Mouse (Mus musculus): ENCODE measurements around the gene Socs5.

The Socs5 gene

DNA sequence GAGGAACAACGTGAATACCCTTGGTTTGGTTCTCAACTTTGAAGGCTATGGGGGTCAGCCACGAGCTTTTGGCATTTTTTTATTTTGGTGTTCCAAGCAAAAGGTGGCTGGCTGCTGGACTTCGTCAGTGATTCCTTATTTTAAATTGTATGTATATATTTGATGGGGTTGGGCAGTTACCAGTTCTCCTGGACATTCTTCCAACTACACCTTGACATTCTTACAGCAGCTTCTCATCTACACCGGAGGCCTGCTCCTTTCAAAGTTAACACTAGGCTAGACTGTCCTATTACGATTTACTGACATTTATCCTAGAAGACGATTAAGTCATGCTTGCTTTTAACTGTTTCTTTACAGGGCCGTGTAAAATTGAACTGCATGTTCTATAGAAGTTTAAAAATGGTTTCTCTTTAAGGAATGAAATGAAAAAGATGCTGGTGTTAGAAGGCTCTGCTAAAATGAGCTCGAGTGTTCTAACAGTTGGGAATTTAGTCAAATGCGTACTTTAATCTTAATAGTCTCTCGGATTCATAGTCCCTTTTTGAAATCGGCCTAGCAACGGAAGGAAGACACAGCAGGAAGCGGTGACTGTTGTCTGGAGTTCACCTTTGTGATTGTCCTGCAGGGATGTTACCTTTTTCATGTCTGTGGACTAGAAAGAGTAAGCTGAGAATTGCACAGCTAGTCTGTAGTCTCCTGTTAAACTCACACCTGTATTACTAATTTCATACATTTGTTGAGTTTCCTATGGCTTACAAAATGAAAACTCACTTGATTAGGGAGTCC is 1.2 kb downstream of the Socs5 start:
- no peak for DNase-seq (ENCODE audit: low spot score in 2 of 2)

DNA sequence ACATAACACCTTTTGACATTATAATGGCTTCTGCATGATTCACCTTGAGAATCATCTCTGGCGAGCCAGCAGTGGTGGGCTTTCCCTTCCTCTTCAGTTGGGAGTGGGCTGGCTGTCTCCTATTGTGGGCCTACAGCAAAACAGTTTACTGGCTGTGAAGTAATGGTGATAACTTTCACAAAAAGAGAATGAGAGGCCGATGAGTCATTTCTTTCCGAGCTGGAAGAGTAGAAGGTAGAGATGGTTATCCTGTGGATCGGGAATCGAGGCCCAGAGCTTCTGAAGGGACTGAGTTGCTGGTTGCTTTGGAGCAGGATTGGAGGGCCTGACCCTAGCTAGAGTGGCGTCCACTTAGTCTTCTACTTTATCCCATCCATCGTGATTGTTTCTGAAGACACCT is 2.0 kb downstream of the Socs5 start:
- DNase-seq (ENCODE audit: low spot score in 2 of 2) = no peak

DNA sequence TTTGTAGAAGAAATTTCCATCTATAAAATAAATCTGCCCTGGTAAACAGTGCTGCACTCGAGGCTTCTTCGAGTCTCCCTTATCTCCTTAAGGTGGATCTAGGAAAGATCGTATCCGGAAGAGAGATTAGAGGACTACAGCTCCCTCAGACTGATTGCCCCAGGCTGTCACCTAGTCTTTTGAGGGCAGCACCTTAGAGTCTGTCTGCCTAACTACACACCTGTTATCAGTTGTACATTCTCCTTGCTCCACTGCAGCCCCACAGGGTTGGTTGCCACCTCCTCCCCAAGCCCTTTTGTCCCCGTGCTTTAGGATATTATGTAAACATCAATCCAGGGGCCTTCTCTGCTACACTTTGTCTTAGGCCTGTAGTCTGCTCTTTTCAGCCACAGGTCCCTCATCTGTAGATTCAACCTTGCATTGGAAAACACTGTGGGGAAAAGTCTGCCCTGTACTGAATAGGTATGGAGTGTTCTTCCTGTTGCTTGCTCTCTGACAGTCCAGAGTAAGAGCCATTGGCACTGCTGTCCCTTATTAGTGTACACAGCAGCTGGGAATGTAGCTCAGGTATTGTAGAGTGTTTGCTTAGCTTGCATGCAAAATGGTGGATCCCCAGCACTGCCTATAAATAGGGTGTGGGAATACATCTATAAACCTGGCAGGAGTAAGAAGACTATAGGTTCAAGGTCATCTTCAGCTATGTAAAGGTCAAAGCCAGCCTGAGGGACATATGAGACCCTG is 5.5 kb downstream of the Socs5 start:
- DNase-seq (ENCODE audit: low spot score in 2 of 2) = no peak

DNA sequence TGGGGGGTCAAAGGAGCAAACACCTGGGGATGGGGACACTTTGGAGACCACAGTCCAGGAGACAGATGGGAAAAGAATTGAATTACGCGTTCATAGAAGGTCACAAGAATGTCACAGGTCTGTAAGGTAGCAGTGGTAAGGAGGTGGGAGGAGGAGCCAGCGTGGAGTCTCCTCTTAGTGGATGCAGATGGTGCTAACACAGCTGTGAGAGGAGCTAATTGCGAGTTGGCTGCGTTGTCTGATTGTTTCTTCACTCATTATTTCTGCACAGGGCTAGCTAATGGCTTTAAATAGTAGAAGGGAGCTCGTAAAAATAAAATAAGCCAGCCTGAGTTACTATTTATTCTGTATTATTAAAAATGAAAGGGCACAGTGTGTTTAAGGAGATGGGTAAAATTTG is 8.1 kb downstream of the Socs5 start:
- DNase-seq (ENCODE audit: low spot score in 2 of 2) = no peak

DNA sequence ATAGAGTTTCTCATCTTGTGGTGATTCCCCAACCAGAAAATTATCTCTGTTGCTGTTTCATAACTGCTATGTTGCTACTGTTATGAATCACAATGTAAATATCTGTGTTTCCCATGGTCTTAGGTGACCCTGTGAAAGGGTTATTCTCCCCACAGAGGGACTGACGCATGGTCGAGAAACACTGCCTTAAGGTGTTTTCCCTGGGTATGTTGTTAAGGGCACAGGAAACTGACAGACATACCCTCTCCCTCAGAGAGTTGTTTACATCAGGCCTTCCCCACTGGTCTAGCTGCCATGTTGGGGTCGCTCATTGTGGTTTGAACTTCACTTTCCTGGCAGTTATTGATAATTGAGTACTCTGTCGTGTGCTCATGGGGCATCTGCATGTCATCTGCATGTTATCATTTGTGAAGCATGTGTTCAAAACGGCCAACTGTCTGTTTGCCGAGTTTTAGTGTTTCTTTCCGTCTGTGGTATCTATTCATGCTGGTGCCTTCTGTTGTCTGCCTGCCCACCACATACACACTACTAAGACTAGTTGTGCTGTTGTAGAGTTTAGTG is 11.6 kb downstream of the Socs5 start:
- no peak for DNase-seq (ENCODE audit: low spot score in 2 of 2)

DNA sequence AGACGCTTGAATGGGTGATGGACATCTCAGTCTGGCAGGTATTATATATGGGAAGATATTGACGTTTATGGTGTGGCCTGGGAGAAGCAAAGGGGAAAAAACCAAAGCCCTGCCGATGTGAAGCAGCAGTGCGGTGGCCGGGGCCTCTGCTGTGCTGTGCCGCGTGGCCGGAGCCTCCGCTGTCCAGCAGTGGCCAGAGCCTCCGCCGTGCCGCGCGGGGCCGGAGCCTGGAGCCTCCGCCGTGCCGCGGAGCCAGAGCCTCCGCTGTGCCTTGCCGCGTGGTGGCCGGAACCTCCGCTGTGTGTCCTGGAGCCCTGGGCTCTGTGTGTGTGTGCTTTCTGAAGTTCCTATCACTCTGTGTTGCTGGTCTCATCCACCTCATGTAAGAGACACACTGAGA is 17.9 kb downstream of the Socs5 start:
- no peak for DNase-seq (ENCODE audit: low spot score in 2 of 2)

DNA sequence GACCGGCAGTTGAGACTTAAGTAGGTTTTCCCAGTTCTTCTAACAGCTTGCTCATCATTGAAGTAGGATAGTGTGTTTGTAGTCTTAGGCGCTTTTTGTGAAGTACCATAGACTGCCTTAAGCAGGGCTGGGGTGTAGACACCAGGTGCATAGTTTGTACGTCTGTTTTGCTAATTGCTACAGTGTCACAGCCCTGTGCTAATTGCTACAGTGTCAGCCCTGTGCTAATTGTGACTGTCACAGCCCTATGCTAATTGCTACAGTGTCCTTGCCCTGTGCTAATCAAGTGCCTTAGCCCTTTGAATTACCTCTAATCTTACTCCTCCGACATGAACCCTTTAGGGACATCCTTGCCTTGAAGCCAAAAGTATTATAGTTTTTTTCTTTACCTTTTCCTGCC is 24.8 kb downstream of the Socs5 start:
- DNase-seq (ENCODE audit: low spot score in 2 of 2) = no peak

DNA sequence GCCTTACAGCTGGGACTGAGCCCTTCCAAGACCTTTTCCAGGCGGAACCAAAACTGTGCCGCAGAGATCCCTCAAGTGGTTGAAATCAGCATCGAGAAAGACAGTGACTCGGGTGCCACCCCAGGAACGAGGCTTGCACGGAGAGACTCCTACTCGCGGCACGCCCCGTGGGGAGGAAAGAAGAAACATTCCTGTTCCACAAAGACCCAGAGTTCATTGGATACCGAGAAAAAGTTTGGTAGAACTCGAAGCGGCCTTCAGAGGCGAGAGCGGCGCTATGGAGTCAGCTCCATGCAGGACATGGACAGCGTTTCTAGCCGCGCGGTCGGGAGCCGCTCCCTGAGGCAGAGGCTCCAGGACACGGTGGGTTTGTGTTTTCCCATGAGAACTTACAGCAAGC is 26.3 kb downstream of the Socs5 start:
- no peak for DNase-seq (ENCODE audit: low spot score in 2 of 2)

DNA sequence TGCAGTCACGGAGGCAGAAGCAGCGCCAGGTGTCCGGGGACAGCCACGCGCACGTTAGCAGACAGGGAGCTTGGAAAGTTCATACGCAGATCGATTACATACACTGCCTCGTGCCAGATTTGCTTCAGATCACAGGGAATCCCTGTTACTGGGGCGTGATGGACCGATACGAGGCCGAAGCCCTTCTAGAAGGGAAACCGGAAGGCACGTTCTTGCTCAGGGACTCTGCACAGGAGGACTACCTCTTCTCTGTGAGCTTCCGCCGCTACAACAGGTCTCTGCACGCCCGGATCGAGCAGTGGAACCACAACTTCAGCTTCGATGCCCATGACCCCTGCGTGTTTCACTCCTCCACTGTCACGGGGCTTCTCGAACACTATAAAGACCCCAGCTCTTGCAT is 27.2 kb downstream of the Socs5 start:
- DNase-seq (ENCODE audit: low spot score in 2 of 2) = no peak

DNA sequence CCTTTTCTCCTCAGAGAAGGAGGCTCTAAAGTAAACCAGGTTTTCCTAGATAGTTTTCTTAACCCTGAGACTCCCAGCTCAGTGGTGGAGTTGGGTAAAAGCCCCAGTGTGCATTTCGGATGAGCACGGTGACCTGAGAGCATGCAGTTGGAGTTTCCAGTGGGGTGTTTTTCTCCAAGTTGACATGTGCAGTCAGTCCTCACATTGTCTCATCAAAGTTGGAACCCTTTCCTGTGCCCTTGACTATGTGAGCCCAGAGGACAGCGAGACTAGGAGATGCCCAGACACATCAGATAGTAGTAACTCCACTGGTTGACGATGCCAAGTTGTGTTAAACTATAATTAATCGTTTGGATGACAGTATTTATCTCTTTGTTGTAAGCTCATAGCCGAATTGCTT is 28.3 kb downstream of the Socs5 start:
- no peak for DNase-seq (ENCODE audit: low spot score in 2 of 2)

DNA sequence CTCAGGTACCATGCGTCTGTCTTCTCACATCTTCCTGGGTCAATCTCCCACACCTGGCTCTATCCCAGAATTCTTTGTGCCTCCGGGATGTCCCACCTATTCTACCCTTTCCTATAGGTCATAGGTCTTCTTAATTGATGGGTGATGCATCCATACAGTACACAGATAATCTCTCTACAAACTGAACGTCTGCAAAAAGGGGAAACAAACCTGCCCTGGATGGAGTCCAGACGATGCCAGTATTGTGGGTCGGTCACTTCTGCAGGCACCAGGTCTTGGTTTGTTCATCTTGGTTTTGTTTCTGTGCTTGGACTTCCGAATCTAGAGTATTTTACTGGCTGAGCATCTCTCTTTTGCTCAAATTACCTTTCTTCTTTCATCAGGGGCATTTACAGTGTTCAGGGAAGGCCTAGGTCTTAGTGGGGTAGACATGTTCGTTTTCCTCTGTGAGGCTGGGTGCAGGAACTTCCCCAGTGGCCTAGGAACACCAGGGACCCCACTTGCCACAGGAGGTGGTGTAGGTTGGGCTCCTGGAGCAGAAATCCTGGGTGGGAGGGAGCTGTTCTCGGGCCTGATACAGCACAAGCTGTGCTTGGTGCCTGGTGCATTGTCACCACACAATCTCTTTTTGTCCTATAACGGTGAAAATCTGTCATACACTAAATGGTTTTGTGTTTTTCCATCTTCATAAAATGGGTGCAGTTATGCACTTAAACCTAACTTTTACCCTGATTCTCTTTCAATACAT is 33.9 kb downstream of the Socs5 start:
- no peak for DNase-seq (ENCODE audit: low spot score in 2 of 2)

DNA sequence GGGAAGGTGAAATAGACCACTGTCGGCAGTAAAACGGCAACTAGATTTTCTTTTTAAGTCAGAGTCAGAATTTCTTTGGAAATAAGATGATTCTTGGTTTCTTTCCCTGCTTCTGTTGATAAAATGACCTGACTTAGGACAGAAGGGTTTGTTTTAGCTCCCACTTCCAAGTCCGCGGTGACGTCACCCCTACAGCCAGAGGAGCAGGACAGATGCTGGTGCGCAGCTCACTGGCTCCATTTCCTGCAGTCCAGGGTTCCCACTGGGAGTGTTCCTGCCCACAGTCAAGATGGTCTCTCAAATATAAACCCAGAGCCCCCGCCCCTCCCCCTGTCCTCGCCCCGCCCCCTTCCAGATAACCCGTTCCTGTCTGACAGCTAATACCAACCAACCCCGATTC is 34.8 kb downstream of the Socs5 start:
- DNase-seq (ENCODE audit: low spot score in 2 of 2) = no peak

DNA sequence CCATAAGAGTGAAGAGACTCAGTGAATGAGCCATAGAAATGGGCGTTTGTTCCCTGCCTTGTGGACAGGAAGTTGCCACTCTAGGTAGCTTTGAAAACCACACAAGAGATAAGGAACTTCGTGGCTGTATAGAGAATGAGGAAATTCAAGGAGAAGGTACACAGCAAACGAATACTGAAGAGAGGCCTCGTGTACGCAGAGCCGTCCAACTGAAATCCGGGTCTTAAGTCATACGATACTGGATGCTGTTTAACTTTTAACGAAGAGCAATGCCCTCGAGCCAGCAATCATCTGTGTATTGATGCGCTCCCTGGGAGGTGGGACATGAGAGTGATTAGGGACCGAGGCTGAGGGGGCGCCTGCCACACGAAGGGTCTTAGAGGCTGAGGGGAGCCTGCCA is 35.7 kb downstream of the Socs5 start:
- DNase-seq (ENCODE audit: low spot score in 2 of 2) = no peak

DNA sequence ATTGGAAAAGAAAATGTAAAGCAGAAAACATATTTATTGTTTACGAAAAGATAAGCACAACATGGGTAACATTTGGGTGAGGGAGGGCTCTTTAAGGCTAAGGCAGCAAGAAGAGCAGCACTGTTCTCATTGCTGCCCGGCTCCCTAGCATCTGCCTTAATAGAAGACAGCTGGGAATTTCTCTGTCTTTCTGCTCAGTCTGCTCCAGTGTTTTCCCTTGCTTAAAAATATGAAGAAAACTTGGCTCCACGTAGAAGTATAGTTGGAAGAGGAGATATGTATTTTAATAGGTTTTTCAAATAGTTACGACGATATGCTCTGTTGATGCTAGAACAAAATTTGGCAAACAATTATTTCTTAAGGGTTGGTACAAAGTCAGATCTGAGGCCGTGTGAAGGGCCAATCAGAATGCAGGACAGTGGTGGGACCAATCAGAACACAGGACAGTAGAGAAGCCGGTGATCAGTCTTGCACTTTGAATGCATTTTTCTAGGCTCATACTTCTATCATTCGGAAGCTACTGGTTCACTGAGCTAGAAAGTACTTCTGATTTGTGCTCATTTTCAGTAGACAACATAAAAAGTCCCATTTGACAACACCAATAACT is 39.0 kb downstream of the Socs5 start:
- DNase-seq (ENCODE audit: low spot score in 2 of 2) = no peak

DNA sequence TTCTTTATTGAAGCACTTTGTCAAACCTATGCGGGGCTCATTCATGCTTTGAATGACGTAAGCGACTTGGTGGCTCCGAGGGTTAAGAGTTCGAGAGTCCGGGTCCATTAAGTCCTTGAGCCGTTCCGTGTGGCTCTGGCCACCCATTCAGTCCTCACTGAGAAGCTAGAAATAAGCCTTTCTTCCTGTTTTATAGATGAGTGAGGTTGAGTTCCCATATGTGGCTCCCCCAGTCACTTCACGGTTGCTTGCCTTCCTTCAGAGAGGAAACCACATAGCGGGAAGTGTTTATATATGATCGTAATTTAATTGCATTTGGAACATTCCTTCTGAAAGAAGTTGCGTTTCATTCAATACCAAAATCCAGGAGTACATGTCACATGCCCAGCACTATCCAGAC is 42.3 kb downstream of the Socs5 start:
- no peak for DNase-seq (ENCODE audit: low spot score in 2 of 2)

DNA sequence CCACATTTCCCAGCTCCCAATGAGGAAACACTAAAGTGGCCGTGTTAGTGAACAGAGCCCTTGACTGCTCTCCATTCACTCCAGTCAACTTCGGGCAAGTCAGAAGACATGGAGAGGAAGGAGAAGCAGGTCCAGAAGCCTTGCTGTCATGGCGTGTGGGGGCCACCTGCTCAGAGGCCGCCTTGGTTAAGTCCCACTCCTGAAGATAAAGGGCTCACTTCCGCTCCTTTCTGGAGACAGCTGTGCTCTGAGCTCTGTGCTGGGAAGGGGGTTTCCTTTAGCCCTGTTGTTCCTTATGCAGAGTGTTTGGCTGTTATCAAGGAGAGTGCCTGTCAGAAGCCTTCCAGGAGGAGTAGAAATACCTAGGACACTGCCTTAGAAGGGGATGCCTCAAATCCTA is 45.5 kb downstream of the Socs5 start:
- no peak for DNase-seq (ENCODE audit: low spot score in 2 of 2)

DNA sequence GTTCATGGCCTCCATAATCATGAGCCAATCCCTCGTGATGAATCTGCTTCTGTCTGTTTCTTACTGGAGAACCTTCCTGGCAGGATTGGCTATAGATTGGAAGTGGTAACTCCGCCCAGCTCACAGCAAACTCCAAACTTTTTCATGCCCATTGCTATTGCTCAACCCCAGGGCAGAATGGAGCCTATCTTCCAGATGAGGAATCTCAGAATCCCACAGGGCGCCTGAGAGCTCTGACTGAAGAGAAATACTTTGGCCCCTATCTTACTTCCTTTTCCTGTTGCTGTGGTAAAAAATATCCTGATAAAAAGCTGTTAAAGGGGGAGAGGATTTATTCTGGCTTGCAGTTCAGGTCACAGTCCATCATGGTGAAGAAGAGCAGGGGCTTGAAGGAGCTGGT is 48.2 kb downstream of the Socs5 start:
- DNase-seq (ENCODE audit: low spot score in 2 of 2) = no peak

DNA sequence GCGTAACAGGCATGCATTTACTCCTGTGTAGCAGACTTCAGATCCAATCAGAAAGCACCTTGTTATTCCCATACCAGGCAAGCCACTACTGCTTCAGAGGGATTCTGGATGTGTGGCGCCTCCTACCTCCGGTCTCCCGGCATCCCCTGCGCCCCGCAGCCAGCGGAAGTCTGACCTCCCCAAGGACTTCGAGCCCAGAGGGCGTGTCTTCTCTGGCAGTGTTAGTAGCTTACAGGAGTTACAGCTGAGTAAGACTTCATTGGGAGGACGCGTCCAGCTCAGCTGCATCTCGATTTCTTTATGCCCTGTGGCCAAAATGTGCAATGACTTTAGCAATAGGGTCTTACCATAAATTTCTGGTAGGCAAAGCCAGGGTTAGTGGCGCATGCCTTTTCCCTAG is 50.3 kb downstream of the Socs5 start:
- no peak for DNase-seq (ENCODE audit: low spot score in 2 of 2)

DNA sequence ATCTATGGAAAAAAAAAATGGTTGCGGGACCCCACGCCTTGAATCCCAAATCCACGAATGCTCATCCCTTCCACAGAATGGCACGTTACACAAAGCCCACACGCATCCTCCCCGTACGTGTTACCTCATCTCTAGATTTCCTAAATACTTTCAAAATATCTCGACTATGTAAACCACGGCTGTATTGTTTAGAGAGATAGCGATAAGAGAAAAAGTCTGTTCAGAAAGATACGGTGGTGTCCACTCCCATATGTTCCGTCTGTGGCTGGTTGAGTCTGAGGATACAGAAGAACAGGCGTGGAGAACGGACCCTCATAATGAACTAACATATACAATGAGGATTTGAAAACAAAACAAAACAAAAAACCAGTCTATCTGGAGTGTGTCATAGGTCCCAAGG is 51.1 kb downstream of the Socs5 start:
- DNase-seq (ENCODE audit: low spot score in 2 of 2) = no peak

DNA sequence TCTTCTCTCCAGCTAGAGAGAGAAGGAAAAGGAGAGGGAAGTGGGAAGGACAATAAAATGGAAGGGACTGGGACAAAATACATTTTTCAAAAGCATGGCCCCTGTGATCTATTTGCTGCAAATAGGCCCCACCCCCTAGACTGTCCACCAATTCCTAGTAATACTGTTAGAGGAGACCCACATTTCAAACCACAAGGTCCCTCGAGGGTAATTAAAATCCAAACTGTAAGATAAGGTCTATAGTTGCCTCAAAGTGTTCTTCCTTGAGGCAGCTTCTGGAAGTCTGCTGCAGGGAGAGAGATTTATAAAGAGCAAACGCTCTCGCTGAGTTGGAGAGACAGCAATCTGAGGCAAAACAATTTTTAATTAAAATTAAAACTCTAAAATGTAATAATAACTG is 52.8 kb downstream of the Socs5 start:
- DNase-seq (ENCODE audit: low spot score in 2 of 2) = no peak

DNA sequence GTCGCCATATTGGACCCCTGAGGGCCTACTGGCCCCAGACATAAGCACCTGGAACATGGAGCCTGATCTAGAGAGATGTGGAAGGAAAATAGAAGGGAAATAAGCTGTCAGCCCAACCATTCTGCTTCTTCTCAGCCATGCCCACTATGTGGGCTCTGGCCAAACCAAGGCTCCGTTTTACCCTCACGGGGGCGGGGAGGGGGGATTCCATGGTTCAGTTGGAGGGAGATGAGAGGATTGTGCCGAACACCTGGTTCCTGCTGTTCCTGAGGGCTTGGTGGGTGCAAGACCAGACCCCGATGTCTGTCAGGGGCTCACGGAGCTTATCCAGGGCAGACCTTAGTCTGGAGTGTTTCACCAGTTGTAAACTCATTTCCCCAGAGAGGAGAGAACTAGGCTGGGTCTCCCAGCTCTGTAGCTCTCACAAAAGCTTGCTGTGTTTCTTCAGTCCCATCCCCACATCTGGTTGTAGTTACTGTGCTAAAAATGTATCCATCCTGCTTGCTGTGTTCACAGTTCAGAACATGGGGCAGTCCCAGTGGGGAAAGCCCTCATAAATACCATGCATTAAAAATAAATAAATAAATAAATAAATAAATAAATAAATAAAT is 56.9 kb downstream of the Socs5 start:
- DNase-seq (ENCODE audit: low spot score in 2 of 2) = no peak

DNA sequence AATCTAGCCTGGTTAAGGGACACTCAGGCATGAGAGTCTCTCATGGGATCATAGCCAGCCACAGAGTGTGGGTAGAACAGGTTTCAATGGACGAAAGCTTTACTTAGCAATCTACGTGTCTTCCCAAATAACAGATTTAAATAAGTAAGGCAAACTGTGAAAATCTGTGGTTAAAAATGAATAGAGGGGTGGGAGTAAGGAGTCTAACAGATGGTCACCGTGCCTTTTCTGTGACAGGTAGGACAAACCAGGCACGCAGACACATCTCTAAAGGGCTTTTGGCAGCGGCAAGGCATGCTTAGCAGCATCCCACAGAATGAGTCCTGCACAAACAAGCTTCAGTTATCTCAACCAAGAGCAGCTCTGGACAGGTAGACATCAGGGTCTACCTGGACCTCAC is 59.9 kb downstream of the Socs5 start:
- DNase-seq (ENCODE audit: low spot score in 2 of 2) = no peak

Data from spleen, postnatal 4 days (tissue).